In the genomic region with DNA sequence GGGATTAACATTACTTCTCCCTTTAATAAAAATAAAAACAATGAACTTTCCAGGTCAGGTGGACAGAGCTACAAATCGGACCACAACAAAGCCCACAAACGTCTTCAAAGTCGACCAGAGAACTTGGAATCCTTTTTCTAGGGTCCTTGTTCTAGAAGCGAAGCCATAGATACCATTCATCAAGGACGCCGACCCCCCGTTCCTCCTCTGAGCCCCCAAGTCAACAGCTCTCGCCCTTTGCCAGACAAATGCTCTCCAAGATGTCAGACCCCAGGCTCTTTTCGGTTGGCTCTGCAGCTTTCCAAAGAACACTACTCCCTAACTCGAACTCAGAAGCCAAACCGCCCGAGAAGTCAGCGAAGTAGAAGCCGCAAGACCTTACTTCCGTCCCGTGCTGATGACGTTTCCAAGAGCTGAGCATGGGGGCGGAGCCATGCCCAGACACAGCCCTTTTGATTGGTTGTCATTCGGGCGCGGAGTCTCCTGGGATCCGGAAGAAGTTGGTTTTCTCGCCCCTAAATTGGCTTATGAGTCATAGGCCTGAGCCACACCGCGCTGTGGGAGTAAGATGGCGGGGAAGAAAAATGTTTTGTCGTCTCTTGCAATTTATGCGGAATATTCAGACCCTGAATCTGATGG, we compare ENCODE assay signal across 1 mouse cellular context.
TF ChIP-seq lines count a peak whose summit lies in the region.

TSS of gene Sap30bp (plus strand) at position 175 of the 639 bp plus-strand sequence.
TSS of gene Recql5 (minus strand) at position 370 of the 639 bp plus-strand sequence.

TF ChIP-seq in CH12.LX, 34 proteins besides CTCF, POLR2A, EP300 and RAD21 (continued from another document):
- TF ChIP-seq MXI1 (IDR thresholded peaks at IDR 0.05; ENCODE audit: low read depth, low read length) = peak; percentile 95
- TF ChIP-seq USF1 (IDR thresholded peaks at IDR 0.05; ENCODE audit: low read depth, low read length) = no peak
- peak; percentile 77; the same call in 1 of the 2 replicates for TF ChIP-seq ZMIZ1 (IDR thresholded peaks at IDR 0.05; ENCODE audit: low read depth, low read length)
- TF ChIP-seq NRF1 (IDR thresholded peaks at IDR 0.05; ENCODE audit: low read depth, low read length) = peak; percentile 51
- no peak for TF ChIP-seq CHD1 (IDR thresholded peaks at IDR 0.05; ENCODE audit: low read depth, low read length)
- peak; percentile 78 for TF ChIP-seq JUND (conservative IDR thresholded peaks at IDR 0.05; ENCODE audit: low read depth, low read length)
- TF ChIP-seq TCF12 (IDR thresholded peaks at IDR 0.05; ENCODE audit: low read depth, low read length) = peak; percentile 75; the same call in 1 of the 2 replicates
- peak; percentile 98 for TF ChIP-seq MEF2A (IDR thresholded peaks at IDR 0.05; ENCODE audit: borderline replicate concordance, low read depth, low read length)
- TF ChIP-seq NELFE (IDR thresholded peaks at IDR 0.05; ENCODE audit: low read depth, low read length) = peak; percentile 84
- peak; percentile 92 for TF ChIP-seq CHD2 (IDR thresholded peaks at IDR 0.05; ENCODE audit: low read length)
- peak; percentile 91; the same call in 1 of the 2 replicates for TF ChIP-seq KAT2A (IDR thresholded peaks at IDR 0.05; ENCODE audit: insufficient replicate concordance, low read length)
- TF ChIP-seq MAFK (IDR thresholded peaks at IDR 0.05; ENCODE audit: insufficient replicate concordance, low read length) = no peak; the same call in 1 of the 2 replicates
- no peak for TF ChIP-seq ZNF384 (IDR thresholded peaks at IDR 0.05; ENCODE audit: low read depth, low read length)
- no peak for TF ChIP-seq SMC3 (IDR thresholded peaks at IDR 0.05; ENCODE audit: low read depth, low read length)
- TF ChIP-seq RCOR1 (conservative IDR thresholded peaks at IDR 0.05; ENCODE audit: low read depth, low read length) = no peak
- TF ChIP-seq POLR2AphosphoS2 (IDR thresholded peaks at IDR 0.05; ENCODE audit: low read depth, low read length) = peak; percentile 81; the same call in 1 of the 2 replicates
- no peak for TF ChIP-seq ZKSCAN1 (IDR thresholded peaks at IDR 0.05; ENCODE audit: borderline replicate concordance, low read depth, low read length)
- peak; percentile 40; the same call in 1 of the 2 replicates for TF ChIP-seq GABPA (IDR thresholded peaks at IDR 0.05; ENCODE audit: insufficient replicate concordance, low read depth, low read length)
- peak; percentile 96 for TF ChIP-seq HCFC1 (IDR thresholded peaks at IDR 0.05; ENCODE audit: low read depth, low read length)
- peak; percentile 73; the same call in 1 of the 2 replicates for TF ChIP-seq E2F4 (IDR thresholded peaks at IDR 0.05; ENCODE audit: insufficient replicate concordance, low read depth, low read length)
- no peak for TF ChIP-seq UBTF (IDR thresholded peaks at IDR 0.05; ENCODE audit: low read depth, low read length)
- peak; percentile 78 for TF ChIP-seq IRF4 (IDR thresholded peaks at IDR 0.05; ENCODE audit: low read depth, low read length)
- peak; percentile 100 for TF ChIP-seq ELF1 (IDR thresholded peaks at IDR 0.05; ENCODE audit: low read depth, low read length)
- no peak for TF ChIP-seq USF2 (conservative IDR thresholded peaks at IDR 0.05; ENCODE audit: low read depth, low read length)
- peak; percentile 74 for TF ChIP-seq JUN (IDR thresholded peaks at IDR 0.05; ENCODE audit: insufficient read depth, low read depth, low read length)
TF ChIP-seq in CH12.LX: peak in this region for 22.
